Mouse (Mus musculus) CH12.LX (cell line): ENCODE data around the gene Notch3. TPM values are rescaled to one million over a fixed set of nuclear protein-coding genes. Genes with fewer than 3 reads are reported as not detected.

Experiments
- DNase-seq: peaks from one replicate; pipeline ENCODE4 v3.0.0-alpha.2; 2013; ENCODE audit errors: extremely low read depth
- H3K27ac ChIP-seq: 2 replicates; pipeline ENCODE4 v1.5.1; 2012; ENCODE audit warnings: low read depth, mild to moderate bottlenecking, control low read depth, moderate library complexity; ENCODE audit not compliant: insufficient read depth
- H3K27me3 ChIP-seq: replicated peaks from 2 replicates; pipeline ENCODE3; 2012; ENCODE audit warnings: inconsistent platforms
- H3K36me3 ChIP-seq, 2 experiments: replicated peaks in 1 of 2; 2 replicates each; pipeline versions ENCODE3 to v1.6.1; 2012; ENCODE audit warnings: inconsistent platforms in 1 of 2, low read length in 1 of 2, mild to moderate bottlenecking in 1 of 2, mixed read lengths in 1 of 2, moderate library complexity in 1 of 2; ENCODE audit not compliant: control insufficient read depth in 1 of 2, insufficient read depth in 1 of 2
- H3K4me1 ChIP-seq, 2 experiments: 2 replicates each; pipeline ENCODE4 v1.6.1; 2012; ENCODE audit warnings: inconsistent platforms in 1 of 2, moderate library complexity in 1 of 2; ENCODE audit not compliant: insufficient read depth in 2 of 2, control insufficient read depth in 1 of 2
- H3K4me2 ChIP-seq: 2 replicates; pipeline ENCODE4 v1.6.1; 2012; ENCODE audit warnings: low read depth, mild to moderate bottlenecking, control low read depth; ENCODE audit not compliant: poor library complexity, insufficient read depth, severe bottlenecking
- H3K4me3 ChIP-seq, 3 experiments: fragments of 150-350 bp in 1 of 3; sonication (generic) in 1 of 3; replicated peaks in 1 of 3; 2 replicates each; pipeline versions ENCODE3 to v1.5.1; 2011 to 2012; ENCODE audit warnings: low read depth in 2 of 3, low read length in 2 of 3, mild to moderate bottlenecking in 2 of 3, moderate library complexity in 2 of 3, control low read depth in 1 of 3, improper control_type of control experiment in 1 of 3, inconsistent platforms in 1 of 3, mixed read lengths in 1 of 3; ENCODE audit not compliant: poor library complexity in 1 of 3
- H3K79me2 ChIP-seq: replicated peaks from 2 replicates; pipeline ENCODE4 v1.6.1; 2012; ENCODE audit warnings: mild to moderate bottlenecking, moderate library complexity; ENCODE audit not compliant: control insufficient read depth, poor library complexity, insufficient read depth, severe bottlenecking; ENCODE audit errors: extremely low read depth
- H3K9ac ChIP-seq: 2 replicates; pipeline ENCODE4 v1.6.1; 2012; ENCODE audit warnings: low read depth, mild to moderate bottlenecking, control low read depth, moderate library complexity; ENCODE audit not compliant: insufficient read depth
- H3K9me3 ChIP-seq: replicated peaks from 2 replicates; pipeline ENCODE3; 2012; ENCODE audit warnings: low read length, inconsistent platforms, mixed read lengths
- CHD1 ChIP-seq: IDR thresholded peaks from 2 replicates; pipeline ENCODE4 v1.6.1; 2012; ENCODE audit warnings: low read depth, low read length, improper control_type of control experiment, inconsistent platforms
- CHD2 ChIP-seq: IDR thresholded peaks from 2 replicates; pipeline ENCODE4 v1.6.1; 2011; ENCODE audit warnings: low read length, improper control_type of control experiment
- CTCF ChIP-seq, 2 experiments: IDR thresholded peaks in 1 of 2; conservative IDR thresholded peaks in 1 of 2; 2 replicates each; pipeline ENCODE4 v1.5.1; 2011 to 2012; ENCODE audit warnings: low read depth in 2 of 2, low read length in 2 of 2, improper control_type of control experiment in 1 of 2, inconsistent platforms in 1 of 2, mild to moderate bottlenecking in 1 of 2, moderate library complexity in 1 of 2
- E2F4 ChIP-seq: IDR thresholded peaks from 2 replicates; pipeline ENCODE4 v1.6.1; 2011; ENCODE audit warnings: low read depth, low read length, improper control_type of control experiment; ENCODE audit not compliant: insufficient replicate concordance
- IRF4 ChIP-seq: IDR thresholded peaks from 2 replicates; pipeline ENCODE4 v1.6.1; 2014; ENCODE audit warnings: low read depth, mild to moderate bottlenecking, inconsistent platforms, low read length, improper control_type of control experiment
- KAT2A ChIP-seq: IDR thresholded peaks from 2 replicates; pipeline ENCODE4 v1.6.1; 2012; ENCODE audit warnings: low read length, improper control_type of control experiment, inconsistent platforms; ENCODE audit not compliant: insufficient replicate concordance
- MAFK ChIP-seq: IDR thresholded peaks from 2 replicates; pipeline ENCODE4 v1.6.1; 2011; ENCODE audit warnings: low read length, improper control_type of control experiment; ENCODE audit not compliant: insufficient replicate concordance
- MAX ChIP-seq: IDR thresholded peaks from 2 replicates; pipeline ENCODE4 v1.6.1; 2011; ENCODE audit warnings: low read length, improper control_type of control experiment
- MAZ ChIP-seq: IDR thresholded peaks from 2 replicates; pipeline ENCODE4 v1.6.1; 2012; ENCODE audit warnings: low read depth, mild to moderate bottlenecking, inconsistent platforms, low read length, improper control_type of control experiment, moderate library complexity
- MEF2A ChIP-seq: IDR thresholded peaks from 2 replicates; pipeline ENCODE4 v1.6.1; 2014; ENCODE audit warnings: low read depth, mild to moderate bottlenecking, inconsistent platforms, low read length, improper control_type of control experiment, borderline replicate concordance
- MXI1 ChIP-seq: IDR thresholded peaks from 2 replicates; pipeline ENCODE4 v1.6.1; 2011; ENCODE audit warnings: mild to moderate bottlenecking, low read depth, low read length, improper control_type of control experiment
- POLR2A ChIP-seq: IDR thresholded peaks from 2 replicates; pipeline ENCODE4 v1.6.1; 2011; ENCODE audit warnings: low read depth, mild to moderate bottlenecking, improper control_type of control experiment, low read length
- POLR2AphosphoS2 ChIP-seq: IDR thresholded peaks from 2 replicates; pipeline ENCODE4 v1.6.1; 2011; ENCODE audit warnings: low read depth, low read length, improper control_type of control experiment
- TCF12 ChIP-seq: IDR thresholded peaks from 2 replicates; pipeline ENCODE4 v1.6.1; 2014; ENCODE audit warnings: low read depth, mild to moderate bottlenecking, inconsistent platforms, low read length, improper control_type of control experiment
- UBTF ChIP-seq: IDR thresholded peaks from 2 replicates; pipeline ENCODE4 v1.6.1; 2012; ENCODE audit warnings: low read depth, mild to moderate bottlenecking, inconsistent platforms, low read length, improper control_type of control experiment, moderate library complexity
- USF1 ChIP-seq: IDR thresholded peaks from 2 replicates; pipeline ENCODE4 v1.6.1; 2014; ENCODE audit warnings: low read depth, mild to moderate bottlenecking, inconsistent platforms, low read length, improper control_type of control experiment
- ZNF384 ChIP-seq: IDR thresholded peaks from 2 replicates; pipeline ENCODE4 v1.6.1; 2012; ENCODE audit warnings: low read depth, low read length, improper control_type of control experiment, inconsistent platforms
- dilution Hi-C: fragments of 300-500 bp; cut with MboI; formaldehyde crosslinking; loops from 2 replicates; pipeline ENCODE4 v1.14.3; 2020; ENCODE audit warnings: low sequenced_read_pairs; ENCODE audit not compliant: extremely low pct_unique_long_range_greater_than_20kb, extremely low pct_ligation_motif_present
- in situ Hi-C: fragments of 300-500 bp; cut with MboI; formaldehyde crosslinking; loops from 3 replicates; pipeline ENCODE4 v1.14.3; 2019; ENCODE audit warnings: low sequenced_read_pairs, low pct_ligation_motif_present, low pct_unique_long_range_greater_than_20kb, mixed read lengths
- polyA plus RNA-seq: library from polyadenylated mRNA; unstranded; fragments of >175 nt; gene quantifications from 2 replicates; pipeline ENCODE4 v1.2.1, GENCODE M21; 2012; ENCODE audit warnings: low read depth; ENCODE audit not compliant: insufficient read length
- total RNA-seq, 2 experiments: library from RNA; depleted of rRNA; stranded (reverse); fragments of 300-350 nt in 1 of 2; fragments of >200 nt in 1 of 2; gene quantifications; 2 replicates each; pipeline ENCODE4 v1.2.3; 2012 to 2014

Gene Notch3
- total and polyA plus RNA-seq, 3 experiments, result 0.17 TPM; not detected in 2

GRCm38 (mm10) chr17:32087069-32087468 is 79.6 kb downstream of the Notch3 start:
- H3K4me1 ChIP-seq, result peaks cover 7 to 29% of the 10 kb centered on the region in 2 experiments
- no peaks in the 10 kb centered on the region for H3K36me3 ChIP-seq
- in situ Hi-C loops (no loop called here), dilution Hi-C loops (no loop called here)
- H3K9me3 ChIP-seq, result no peaks in the 10 kb centered on the region
- peak; percentile 53 for DNase-seq
- no peak overlapping the region for H3K4me2 ChIP-seq
- H3K4me3 ChIP-seq, result no peak overlapping the region
- TF ChIP-seq IRF4 (no peak), CTCF (conservative IDR thresholded peaks at IDR 0.05 in 1 of 2, IDR thresholded peaks at IDR 0.05 in 1 of 2; ENCODE audit: low read depth in 2 of 2, low read length in 2 of 2) (no peak), MAZ (no peak), E2F4 (no peak), MXI1 (no peak), MAFK (no peak), CHD2 (no peak), CHD1 (no peak), POLR2AphosphoS2 (no peak), TCF12 (no peak), USF1 (no peak), ZNF384 (no peak)
- H3K9ac ChIP-seq, result no peak overlapping the region
- H3K79me2 ChIP-seq, result no peaks in the 10 kb centered on the region
- no peak overlapping the region for H3K27ac ChIP-seq
- peaks cover 13% of the 10 kb centered on the region for H3K27me3 ChIP-seq

- peaks cover 18% of the 10 kb centered on the region for H3K27me3 ChIP-seq
- H3K4me2 ChIP-seq, result no peak overlapping the region
- no peaks in the 10 kb centered on the region for H3K79me2 ChIP-seq
- no peak for DNase-seq
- TF ChIP-seq TCF12 (no peak), POLR2A (no peak), MEF2A (no peak), UBTF (no peak), CTCF (conservative IDR thresholded peaks at IDR 0.05 in 1 of 2, IDR thresholded peaks at IDR 0.05 in 1 of 2; ENCODE audit: low read depth in 2 of 2, low read length in 2 of 2) (no peak), MAX (no peak), KAT2A (no peak)
- H3K4me1 ChIP-seq, result peaks cover 0 to 10% of the 10 kb centered on the region in 2 experiments; a peak in 3 of 4 replicates
- peaks cover 10% of the 10 kb centered on the region for H3K9me3 ChIP-seq
- H3K4me3 ChIP-seq, result no peak overlapping the region
- H3K36me3 ChIP-seq, result no peaks in the 10 kb centered on the region
- dilution Hi-C loops (no loop called here), in situ Hi-C loops (no loop called here)
- no peak overlapping the region for H3K9ac ChIP-seq
- no peak overlapping the region for H3K27ac ChIP-seq
Observed at GRCm38 (mm10) chr17:32083351-32083750, 83.3 kb downstream of the Notch3 start.
